Mouse (Mus musculus): ENCODE data around the gene Kctd18.

GRCm38 (mm10) chr1:58027707-58028106 lies 9.0 kb upstream of the Kctd18 start:
- no peak for TF ChIP-seq CTCF (IDR thresholded peaks at IDR 0.05; ENCODE audit: low read depth, low read length)
- TF ChIP-seq TAL1 (conservative IDR thresholded peaks at IDR 0.05; ENCODE audit: low read depth, low read length), result no peak
- TF ChIP-seq POLR2AphosphoS5 (IDR thresholded peaks at IDR 0.05; ENCODE audit: insufficient replicate concordance, low read depth, low read length), result no peak

All from G1E (cell line).